Mouse (Mus musculus) CH12.LX (cell line): Measurements from ENCODE around the gene Nup88. TPM values are rescaled to one million over a fixed set of nuclear protein-coding genes. Genes with fewer than 3 reads are reported as not detected.

Experiments used
- DNase-seq: peaks from one replicate; pipeline ENCODE4 v3.0.0-alpha.2; 2013; ENCODE audit errors: extremely low read depth
- H3K27ac ChIP-seq: 2 replicates; pipeline ENCODE4 v1.5.1; 2012; ENCODE audit warnings: low read depth, mild to moderate bottlenecking, control low read depth, moderate library complexity; ENCODE audit not compliant: insufficient read depth
- H3K27me3 ChIP-seq: replicated peaks from 2 replicates; pipeline ENCODE3; 2012; ENCODE audit warnings: inconsistent platforms
- H3K36me3 ChIP-seq, 2 experiments: replicated peaks in 1 of 2; 2 replicates each; pipeline versions ENCODE3 to v1.6.1; 2012; ENCODE audit warnings: inconsistent platforms in 1 of 2, low read length in 1 of 2, mild to moderate bottlenecking in 1 of 2, mixed read lengths in 1 of 2, moderate library complexity in 1 of 2; ENCODE audit not compliant: control insufficient read depth in 1 of 2, insufficient read depth in 1 of 2
- H3K4me1 ChIP-seq, 2 experiments: 2 replicates each; pipeline ENCODE4 v1.6.1; 2012; ENCODE audit warnings: inconsistent platforms in 1 of 2, moderate library complexity in 1 of 2; ENCODE audit not compliant: insufficient read depth in 2 of 2, control insufficient read depth in 1 of 2
- H3K4me2 ChIP-seq: 2 replicates; pipeline ENCODE4 v1.6.1; 2012; ENCODE audit warnings: low read depth, mild to moderate bottlenecking, control low read depth; ENCODE audit not compliant: poor library complexity, insufficient read depth, severe bottlenecking
- H3K4me3 ChIP-seq, 3 experiments: fragments of 150-350 bp in 1 of 3; sonication (generic) in 1 of 3; replicated peaks in 1 of 3; 2 replicates each; pipeline versions ENCODE3 to v1.5.1; 2011 to 2012; ENCODE audit warnings: low read depth in 2 of 3, low read length in 2 of 3, mild to moderate bottlenecking in 2 of 3, moderate library complexity in 2 of 3, control low read depth in 1 of 3, improper control_type of control experiment in 1 of 3, inconsistent platforms in 1 of 3, mixed read lengths in 1 of 3; ENCODE audit not compliant: poor library complexity in 1 of 3
- H3K79me2 ChIP-seq: replicated peaks from 2 replicates; pipeline ENCODE4 v1.6.1; 2012; ENCODE audit warnings: mild to moderate bottlenecking, moderate library complexity; ENCODE audit not compliant: control insufficient read depth, poor library complexity, insufficient read depth, severe bottlenecking; ENCODE audit errors: extremely low read depth
- H3K9ac ChIP-seq: 2 replicates; pipeline ENCODE4 v1.6.1; 2012; ENCODE audit warnings: low read depth, mild to moderate bottlenecking, control low read depth, moderate library complexity; ENCODE audit not compliant: insufficient read depth
- H3K9me3 ChIP-seq: replicated peaks from 2 replicates; pipeline ENCODE3; 2012; ENCODE audit warnings: low read length, inconsistent platforms, mixed read lengths
- CHD1 ChIP-seq: IDR thresholded peaks from 2 replicates; pipeline ENCODE4 v1.6.1; 2012; ENCODE audit warnings: low read depth, low read length, improper control_type of control experiment, inconsistent platforms
- CHD2 ChIP-seq: IDR thresholded peaks from 2 replicates; pipeline ENCODE4 v1.6.1; 2011; ENCODE audit warnings: low read length, improper control_type of control experiment
- ELF1 ChIP-seq: IDR thresholded peaks from 2 replicates; pipeline ENCODE4 v1.6.1; 2014; ENCODE audit warnings: low read depth, mild to moderate bottlenecking, inconsistent platforms, low read length, improper control_type of control experiment
- EP300 ChIP-seq: IDR thresholded peaks from 2 replicates; pipeline ENCODE4 v1.6.1; 2011; ENCODE audit warnings: low read length, improper control_type of control experiment
- GABPA ChIP-seq: IDR thresholded peaks from 2 replicates; pipeline ENCODE4 v1.6.1; 2012; ENCODE audit warnings: low read depth, low read length, improper control_type of control experiment, inconsistent platforms; ENCODE audit not compliant: insufficient replicate concordance
- HCFC1 ChIP-seq: IDR thresholded peaks from 2 replicates; pipeline ENCODE4 v1.6.1; 2012; ENCODE audit warnings: low read depth, mild to moderate bottlenecking, inconsistent platforms, low read length, improper control_type of control experiment
- IRF4 ChIP-seq: IDR thresholded peaks from 2 replicates; pipeline ENCODE4 v1.6.1; 2014; ENCODE audit warnings: low read depth, mild to moderate bottlenecking, inconsistent platforms, low read length, improper control_type of control experiment
- JUND ChIP-seq: conservative IDR thresholded peaks from 2 replicates; pipeline ENCODE4 v1.6.1; 2011; ENCODE audit warnings: low read depth, low read length, improper control_type of control experiment
- KAT2A ChIP-seq: IDR thresholded peaks from 2 replicates; pipeline ENCODE4 v1.6.1; 2012; ENCODE audit warnings: low read length, improper control_type of control experiment, inconsistent platforms; ENCODE audit not compliant: insufficient replicate concordance
- MAFK ChIP-seq: IDR thresholded peaks from 2 replicates; pipeline ENCODE4 v1.6.1; 2011; ENCODE audit warnings: low read length, improper control_type of control experiment; ENCODE audit not compliant: insufficient replicate concordance
- MAX ChIP-seq: IDR thresholded peaks from 2 replicates; pipeline ENCODE4 v1.6.1; 2011; ENCODE audit warnings: low read length, improper control_type of control experiment
- MAZ ChIP-seq: IDR thresholded peaks from 2 replicates; pipeline ENCODE4 v1.6.1; 2012; ENCODE audit warnings: low read depth, mild to moderate bottlenecking, inconsistent platforms, low read length, improper control_type of control experiment, moderate library complexity
- MXI1 ChIP-seq: IDR thresholded peaks from 2 replicates; pipeline ENCODE4 v1.6.1; 2011; ENCODE audit warnings: mild to moderate bottlenecking, low read depth, low read length, improper control_type of control experiment
- NRF1 ChIP-seq: IDR thresholded peaks from 2 replicates; pipeline ENCODE4 v1.6.1; 2014; ENCODE audit warnings: low read depth, mild to moderate bottlenecking, inconsistent platforms, low read length, improper control_type of control experiment, moderate library complexity
- PAX5 ChIP-seq: IDR thresholded peaks from 2 replicates; pipeline ENCODE4 v1.6.1; 2012; ENCODE audit warnings: low read length, inconsistent platforms, mixed read lengths
- POLR2A ChIP-seq: IDR thresholded peaks from 2 replicates; pipeline ENCODE4 v1.6.1; 2011; ENCODE audit warnings: low read depth, mild to moderate bottlenecking, improper control_type of control experiment, low read length
- RCOR1 ChIP-seq: conservative IDR thresholded peaks from 2 replicates; pipeline ENCODE4 v1.6.1; 2012; ENCODE audit warnings: low read depth, mild to moderate bottlenecking, inconsistent platforms, low read length, improper control_type of control experiment
- SIN3A ChIP-seq: IDR thresholded peaks from 2 replicates; pipeline ENCODE4 v1.6.1; 2012; ENCODE audit warnings: low read length, improper control_type of control experiment, inconsistent platforms
- SMC3 ChIP-seq: IDR thresholded peaks from 2 replicates; pipeline ENCODE4 v1.6.1; 2011; ENCODE audit warnings: low read depth, low read length, improper control_type of control experiment
- TBP ChIP-seq: conservative IDR thresholded peaks from 2 replicates; pipeline ENCODE4 v1.6.1; 2011; ENCODE audit warnings: low read depth, low read length, improper control_type of control experiment
- USF1 ChIP-seq: IDR thresholded peaks from 2 replicates; pipeline ENCODE4 v1.6.1; 2014; ENCODE audit warnings: low read depth, mild to moderate bottlenecking, inconsistent platforms, low read length, improper control_type of control experiment
- USF2 ChIP-seq: conservative IDR thresholded peaks from 2 replicates; pipeline ENCODE4 v1.6.1; 2011; ENCODE audit warnings: low read depth, low read length, improper control_type of control experiment
- ZC3H11A ChIP-seq: IDR thresholded peaks from 2 replicates; pipeline ENCODE4 v1.6.1; 2012; ENCODE audit warnings: low read depth, mild to moderate bottlenecking, inconsistent platforms, low read length, improper control_type of control experiment
- ZKSCAN1 ChIP-seq: IDR thresholded peaks from 2 replicates; pipeline ENCODE4 v1.6.1; 2012; ENCODE audit warnings: low read depth, inconsistent platforms, low read length, improper control_type of control experiment, borderline replicate concordance
- ZNF384 ChIP-seq: IDR thresholded peaks from 2 replicates; pipeline ENCODE4 v1.6.1; 2012; ENCODE audit warnings: low read depth, low read length, improper control_type of control experiment, inconsistent platforms
- dilution Hi-C: fragments of 300-500 bp; cut with MboI; formaldehyde crosslinking; loops from 2 replicates; pipeline ENCODE4 v1.14.3; 2020; ENCODE audit warnings: low sequenced_read_pairs; ENCODE audit not compliant: extremely low pct_unique_long_range_greater_than_20kb, extremely low pct_ligation_motif_present
- in situ Hi-C: fragments of 300-500 bp; cut with MboI; formaldehyde crosslinking; loops from 3 replicates; pipeline ENCODE4 v1.14.3; 2019; ENCODE audit warnings: low sequenced_read_pairs, low pct_ligation_motif_present, low pct_unique_long_range_greater_than_20kb, mixed read lengths
- polyA plus RNA-seq: library from polyadenylated mRNA; unstranded; fragments of >175 nt; gene quantifications from 2 replicates; pipeline ENCODE4 v1.2.1, GENCODE M21; 2012; ENCODE audit warnings: low read depth; ENCODE audit not compliant: insufficient read length
- total RNA-seq, 2 experiments: library from RNA; depleted of rRNA; stranded (reverse); fragments of 300-350 nt in 1 of 2; fragments of >200 nt in 1 of 2; gene quantifications; 2 replicates each; pipeline ENCODE4 v1.2.3; 2012 to 2014

Gene Nup88
- total and polyA plus RNA-seq, 3 experiments: 125 to 208 (median 193) TPM

DNA sequence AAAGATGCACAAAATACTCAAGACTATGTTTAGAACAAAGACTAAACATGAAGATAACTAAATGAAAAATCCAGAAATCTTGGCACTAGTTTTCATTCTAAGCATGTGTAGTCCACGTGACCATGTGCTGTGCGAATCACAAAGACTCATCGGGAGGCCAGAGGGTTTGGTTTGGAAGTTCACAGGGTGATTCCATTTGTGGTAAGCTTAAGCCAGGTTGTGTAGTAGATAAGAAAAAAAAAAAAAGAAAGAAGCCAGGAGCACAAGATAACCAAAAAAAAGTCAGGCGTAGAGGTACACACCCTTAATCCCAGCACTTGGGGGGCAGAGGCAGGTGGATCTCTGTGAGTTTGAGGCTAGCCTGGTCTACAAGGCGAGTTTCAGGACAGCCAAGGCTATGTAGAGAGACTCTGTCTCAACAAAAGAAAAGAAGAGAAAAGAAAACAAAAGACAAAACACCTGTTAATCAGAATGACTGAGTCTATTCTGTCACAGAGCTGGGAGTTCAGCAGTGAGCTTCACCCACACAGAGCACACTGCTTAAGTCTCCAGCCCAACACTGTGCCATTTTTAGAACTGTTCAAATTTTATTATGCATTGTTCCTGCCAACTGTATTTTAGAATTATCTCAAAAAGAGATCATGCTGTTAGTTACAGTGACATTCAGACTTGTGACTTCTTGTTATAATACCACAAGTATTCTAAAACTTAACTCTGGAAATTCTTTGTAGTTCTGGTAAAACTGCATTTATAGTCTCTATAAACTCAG is 8.8 kb downstream of the Nup88 start:
- dilution Hi-C loops: no loop called here
- Histone ChIP-seq H3K9ac (no peak overlapping the region), H3K79me2 (peaks cover 14% of the 10 kb centered on the region), H3K4me1 (peaks cover 0 to 33% of the 10 kb centered on the region in 2 experiments; a peak in 2 of 4 replicates), H3K27me3 (no peaks in the 10 kb centered on the region), H3K36me3 (peaks cover 72 to 95% of the 10 kb centered on the region in 2 experiments), H3K9me3 (no peaks in the 10 kb centered on the region), H3K4me3 (no peak overlapping the region), H3K27ac (no peak overlapping the region), H3K4me2 (no peak overlapping the region)
- DNase-seq: no peak
- TF ChIP-seq POLR2A (no peak), MAFK (no peak), TBP (no peak), KAT2A (no peak), JUND (no peak), ZC3H11A (no peak), USF2 (no peak), CHD1 (no peak), ELF1 (no peak), MXI1 (no peak), PAX5 (no peak), NRF1 (no peak), IRF4 (no peak), CHD2 (no peak), MAZ (no peak), ZNF384 (no peak), GABPA (no peak), SIN3A (no peak), HCFC1 (no peak)
- in situ Hi-C loops: no loop called here

DNA sequence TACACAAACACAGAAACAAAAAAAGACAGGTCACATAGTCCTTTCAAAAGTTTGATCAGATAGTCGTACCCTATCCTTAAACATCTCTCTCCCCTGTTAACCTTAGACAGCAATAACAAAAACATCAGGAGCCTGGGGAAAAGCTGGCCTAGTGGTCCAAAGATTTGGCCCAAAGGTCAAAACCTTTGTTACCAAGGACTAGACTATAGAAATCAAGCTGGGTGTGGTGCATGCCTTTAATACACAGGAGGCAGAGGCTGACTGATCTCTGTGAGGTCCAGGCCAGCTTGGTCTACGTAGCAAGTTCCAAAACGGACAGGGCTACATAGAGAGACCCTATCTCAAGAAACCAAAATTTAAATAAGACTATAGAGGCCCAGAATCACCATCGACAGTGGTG is 15.1 kb downstream of the Nup88 start:
- Histone ChIP-seq H3K9ac (no peak overlapping the region), H3K9me3 (no peaks in the 10 kb centered on the region), H3K36me3 (peaks cover 79 to 95% of the 10 kb centered on the region in 2 experiments), H3K27me3 (no peaks in the 10 kb centered on the region), H3K4me1 (no peaks in the 10 kb centered on the region), H3K27ac (no peak overlapping the region), H3K79me2 (peaks cover 4% of the 10 kb centered on the region; the same call in 1 of the 2 replicates), H3K4me3 (no peak overlapping the region), H3K4me2 (no peak overlapping the region)
- dilution Hi-C loops (no loop called here), in situ Hi-C loops (no loop called here)
- no peak for TF ChIP-seq MAX
- no peak for TF ChIP-seq RCOR1
- TF ChIP-seq USF1: no peak
- no peak for TF ChIP-seq GABPA
- no peak for TF ChIP-seq JUND
- no peak for TF ChIP-seq USF2
- no peak for TF ChIP-seq ZKSCAN1
- TF ChIP-seq NRF1: no peak
- TF ChIP-seq SMC3: no peak
- no peak for TF ChIP-seq EP300
- TF ChIP-seq KAT2A: no peak
- no peak for DNase-seq
